8 mouse cellular contexts compared by ENCODE assay signal in genomic region chr8:91551775-91552538, GRCm38 (mm10).
A peak's percentile ranks its signal among the peaks of the same experiment; 100 is the strongest.
DNase-seq lines count a peak whose midpoint lies in the region; ATAC-seq and TF ChIP-seq lines count a peak whose summit lies in the region.

No protein-coding gene starts in this region.

- peak; percentile 89 for ATAC-seq in cerebellum, adult (ENCODE audit: insufficient number of reproducible peaks, low FRiP score, low TSS enrichment)
- no peak for ATAC-seq in erythroid progenitor cell, adult 5-6 weeks (replicated peaks; ENCODE audit: low FRiP score, poor library complexity, severe bottlenecking)

- no peaks in the 10 kb centered on the region for H3K27me3 ChIP-seq in midbrain, embryonic 10.5 days (ENCODE audit: low read depth, poor library complexity, severe bottlenecking)

- peak; percentile 77 for DNase-seq in gastrocnemius, adult 2 months
- no peak for DNase-seq in gastrocnemius, postnatal 4 days (ENCODE audit: low spot score in 2 of 2)
- DNase-seq in heart, adult 8-10 months (ENCODE audit: low spot score) = peak; percentile 73
- DNase-seq in midbrain, embryonic 10.5 days (ENCODE audit: low spot score) = peak; percentile 43
- no peak for DNase-seq in urinary bladder, postnatal 4 days (ENCODE audit: low spot score in 2 of 2)
- DNase-seq in B cell, adult 2 months = no peak

- WGBS in midbrain, embryonic 10.5 days = 33% methylated on average over 10 of the region's 10 CpGs

- no peak for TF ChIP-seq CTCF in gastrocnemius, adult 2 months (IDR thresholded peaks at IDR 0.05)

- intact Hi-C loops in gastrocnemius, adult 2 months (cut with DNase I) = loop anchor here (5.0 kb wide), 2 partner anchors 75 to 175 kb away; no protein-coding TSS in a partner anchor

- H3K9me3 ChIP-seq in midbrain, embryonic 10.5 days (replicated peaks) = no peaks in the 10 kb centered on the region

- peak overlapping the region; percentile 89 for H3K27ac ChIP-seq in gastrocnemius, adult 2 months
- peak overlapping the region; percentile 64 for H3K27ac ChIP-seq in midbrain, embryonic 10.5 days (replicated peaks)

- no peaks in the 10 kb centered on the region for H3K36me3 ChIP-seq in midbrain, embryonic 10.5 days

- H3K4me1 ChIP-seq in midbrain, embryonic 10.5 days = peaks cover 44% of the 10 kb centered on the region

- H3K4me3 ChIP-seq in gastrocnemius, adult 2 months = peak overlapping the region; percentile 51
- H3K4me3 ChIP-seq in midbrain, embryonic 10.5 days = peak overlapping the region; percentile 2; the same call in 1 of the 2 replicates

Comparison
In these comparisons a context has a peak if more than half of its experiments do, and no peak if none do; other contexts are left out.
1. DNase-seq: peak in gastrocnemius, adult 2 months (single experiment), heart, adult 8-10 months (single experiment) and midbrain, embryonic 10.5 days (single experiment); none in gastrocnemius, postnatal 4 days (0 of 2), urinary bladder, postnatal 4 days (0 of 2) and B cell, adult 2 months (0 of 2).